Mouse (Mus musculus) T-helper 1 cell (primary cell): ENCODE measurements around the gene Mrgprb8.
"Not testable (repeated sequence)": the region's sequence is repeated elsewhere in the genome, so short reads cannot be mapped to it uniquely, and the experiment has no call there.

ENCODE experiments used
- in situ Hi-C: fragments of 300-600 bp; cut with MboI, MseI; formaldehyde crosslinking; loops from one replicate; pipeline ENCODE4 v1.15.1; 2025; ENCODE audit warnings: high pct_unique_total_duplicates

Gene Mrgprb8

GRCm38 (mm10) chr7:48388226-48388625, at the start of gene Mrgprb8:
Gene Mrgprb8, plus strand, starts transcription at chr7:48388526.
- in situ Hi-C loops, result no loop called here

DNA sequence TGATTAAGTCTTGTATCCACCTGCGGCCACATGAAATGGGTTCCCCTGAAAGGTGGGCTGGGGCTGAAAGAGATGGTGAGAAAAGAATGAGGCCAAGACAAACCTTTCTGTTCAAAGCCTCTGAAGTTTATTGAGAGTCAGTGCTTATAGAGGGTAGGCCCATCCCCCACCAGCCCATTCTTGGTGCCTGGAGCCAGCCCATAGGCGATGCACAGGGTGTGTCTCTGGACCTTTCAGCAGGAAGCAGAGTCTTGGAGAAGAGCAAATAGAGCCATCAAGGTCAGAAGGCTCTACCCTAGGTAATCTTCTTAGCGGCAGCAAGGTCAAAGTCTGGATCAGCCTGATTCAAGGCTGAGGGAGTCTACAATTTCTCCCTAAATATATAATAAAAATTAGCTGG, 47.6 kb downstream of the Mrgprb8 start:
- in situ Hi-C loops, result not testable (repeated sequence)

GRCm38 (mm10) chr7:48436581-48436980, 48.3 kb downstream of the Mrgprb8 start:
- in situ Hi-C loops, result no loop called here
